Mouse (Mus musculus) megakaryocyte, embryonic 14.5 days (primary cell): ENCODE data around the gene Scd1.

Experiments used
- FLI1 ChIP-seq: IDR thresholded peaks from 2 replicates; pipeline ENCODE4 v1.6.1; 2012; ENCODE audit warnings: low read length, inconsistent platforms, mixed read lengths
- GATA1 ChIP-seq: IDR thresholded peaks from 3 replicates; pipeline ENCODE4 v1.6.1; 2012; ENCODE audit warnings: mixed read lengths, low read length, inconsistent platforms, borderline replicate concordance

DNA sequence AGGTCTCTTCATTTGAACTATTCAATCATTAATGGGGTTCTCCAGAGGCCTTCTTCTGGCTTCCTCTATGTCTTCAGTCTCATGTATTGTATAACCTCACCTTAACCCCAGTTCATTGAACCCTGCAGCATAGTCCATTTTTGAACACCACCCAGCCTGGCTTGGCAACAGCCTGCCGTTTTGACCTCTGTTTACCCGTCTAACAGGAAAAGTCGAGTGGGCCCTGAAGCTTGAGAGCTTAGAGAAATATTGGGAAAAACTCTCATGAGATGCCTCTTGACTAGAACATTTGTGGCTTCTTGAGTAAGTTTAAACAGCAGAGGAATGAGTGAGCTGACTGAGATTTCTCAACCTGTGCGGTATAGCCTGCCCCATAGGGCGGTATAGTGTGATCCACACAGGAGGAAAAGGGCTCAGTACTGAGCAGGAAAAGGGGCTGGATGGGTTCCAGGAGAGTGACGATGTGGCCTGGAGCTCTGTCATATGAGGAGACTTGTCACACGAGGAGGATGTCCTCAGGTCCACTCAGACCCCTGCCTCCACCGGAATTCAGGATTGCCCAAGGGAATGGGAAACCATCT, 14.5 kb upstream of the Scd1 start:
- TF ChIP-seq GATA1 (no peak), FLI1 (no peak)
